Mouse (Mus musculus) 3T3-L1 (cell line): ENCODE data around the gene Hnrnpf.

Experiments
- DNase-seq: peaks from one replicate; pipeline ENCODE4 v3.0.0-alpha.2; 2015; ENCODE audit warnings: low read depth, low spot score

Gene Hnrnpf

GRCm38 (mm10) chr6:117920659-117921640 lies 20.8 kb downstream of the Hnrnpf start:
- DNase-seq, result peak; percentile 85

GRCm38 (mm10) chr6:117922041-117922440 lies 21.9 kb downstream of the Hnrnpf start:
- no peak for DNase-seq

- DNase-seq, result peak; percentile 35
Measured at GRCm38 (mm10) chr6:117926871-117927491, 26.9 kb downstream of the Hnrnpf start.

- DNase-seq, result no peak
Measured at GRCm38 (mm10) chr6:117927955-117928354, 27.8 kb downstream of the Hnrnpf start.

- no peak for DNase-seq
Measured at GRCm38 (mm10) chr6:117928746-117929145, 28.6 kb downstream of the Hnrnpf start.

- no peak for DNase-seq
Measured at GRCm38 (mm10) chr6:117929945-117930655, 30.0 kb downstream of the Hnrnpf start.

GRCm38 (mm10) chr6:117932325-117933051 lies 32.4 kb downstream of the Hnrnpf start:
- DNase-seq, result peak; percentile 55

GRCm38 (mm10) chr6:117934301-117934700 lies 34.2 kb downstream of the Hnrnpf start:
- DNase-seq, result no peak

- DNase-seq, result no peak
Measured at GRCm38 (mm10) chr6:117935681-117936612, 35.8 kb downstream of the Hnrnpf start.

- DNase-seq, result no peak
Measured at GRCm38 (mm10) chr6:117937222-117937932, 37.3 kb downstream of the Hnrnpf start, which contains the start of gene Fxyd4. Gene Fxyd4, minus strand, starts transcription at chr6:117937692.

GRCm38 (mm10) chr6:117938951-117939350 lies 38.8 kb downstream of the Hnrnpf start:
- no peak for DNase-seq

- DNase-seq, result no peak
Measured at GRCm38 (mm10) chr6:117942769-117943168, 42.6 kb downstream of the Hnrnpf start.

- DNase-seq, result no peak
Measured at GRCm38 (mm10) chr6:117943899-117944298, 43.8 kb downstream of the Hnrnpf start.

- peak; percentile 31 for DNase-seq
Measured at GRCm38 (mm10) chr6:117952330-117952729, 52.2 kb downstream of the Hnrnpf start.

- no peak for DNase-seq
Measured at GRCm38 (mm10) chr6:117956161-117956560, 56.0 kb downstream of the Hnrnpf start.

GRCm38 (mm10) chr6:117956851-117957501 lies 56.9 kb downstream of the Hnrnpf start:
- no peak for DNase-seq

- peak; percentile 13 for DNase-seq
Measured at GRCm38 (mm10) chr6:117963201-117963600, 63.1 kb downstream of the Hnrnpf start.

GRCm38 (mm10) chr6:117966729-117967128 lies 66.6 kb downstream of the Hnrnpf start:
- DNase-seq, result no peak
